Mouse (Mus musculus) heart, embryonic 12.5 days (tissue): Measurements from ENCODE around the gene Gm11034. TPM values are rescaled to one million over a fixed set of nuclear protein-coding genes. Genes with fewer than 3 reads are reported as not detected.

Source experiments
- ATAC-seq: fragments of 200-750 bp; cut with Nextera tagmentation; 2 replicates; pipeline ENCODE4 v1.8.0; 2017; ENCODE audit warnings: moderate TSS enrichment, moderate library complexity; ENCODE audit not compliant: insufficient number of reproducible peaks, low FRiP score
- H3K27ac ChIP-seq: fragments of 300-500 bp; sonication (generic); 2 replicates; pipeline ENCODE4 v1.5.1; 2016; ENCODE audit warnings: mild to moderate bottlenecking, moderate library complexity; ENCODE audit not compliant: poor library complexity, severe bottlenecking
- H3K27me3 ChIP-seq: fragments of 300-500 bp; sonication (generic); replicated peaks from 2 replicates; pipeline ENCODE4 v1.6.1; 2016; ENCODE audit warnings: mild to moderate bottlenecking, moderate library complexity
- H3K36me3 ChIP-seq: fragments of 300-500 bp; sonication (generic); 2 replicates; pipeline ENCODE4 v1.6.1; 2016; ENCODE audit warnings: mild to moderate bottlenecking, moderate library complexity
- H3K4me1 ChIP-seq: fragments of 300-500 bp; sonication (generic); replicated peaks from 2 replicates; pipeline ENCODE4 v1.6.1; 2016; ENCODE audit warnings: mild to moderate bottlenecking
- H3K4me2 ChIP-seq: fragments of 300-500 bp; sonication (generic); 2 replicates; pipeline ENCODE4 v1.6.1; 2016; ENCODE audit warnings: mild to moderate bottlenecking, moderate library complexity
- H3K4me3 ChIP-seq: fragments of 300-500 bp; sonication (generic); 2 replicates; pipeline ENCODE4 v1.5.1; 2016; ENCODE audit warnings: mild to moderate bottlenecking
- H3K9ac ChIP-seq: fragments of 300-500 bp; sonication (generic); 2 replicates; pipeline ENCODE4 v1.6.1; 2016; ENCODE audit warnings: mild to moderate bottlenecking, moderate library complexity
- H3K9me3 ChIP-seq: fragments of 300-500 bp; sonication (generic); replicated peaks from 2 replicates; pipeline ENCODE4 v1.6.1; 2016; ENCODE audit warnings: mild to moderate bottlenecking, moderate library complexity
- WGBS: fragments of 180-500 bp; shearing (Covaris S2); methylation state at CpG from one replicate; pipeline ENCODE4 v1.1.7; 2016; 5-methylcytosine and 5-hydroxymethylcytosine counted together
- polyA plus RNA-seq: library from polyadenylated mRNA; unstranded; fragments of >200 nt; fragmentation: Nextera tagmentation; extraction: Ambion mirVana; gene quantifications from 2 replicates; pipeline ENCODE4 v1.2.1, GENCODE M21; 2016

The Gm11034 gene
- polyA plus RNA-seq, 1 experiment from 2014 or later, result not detected

DNA sequence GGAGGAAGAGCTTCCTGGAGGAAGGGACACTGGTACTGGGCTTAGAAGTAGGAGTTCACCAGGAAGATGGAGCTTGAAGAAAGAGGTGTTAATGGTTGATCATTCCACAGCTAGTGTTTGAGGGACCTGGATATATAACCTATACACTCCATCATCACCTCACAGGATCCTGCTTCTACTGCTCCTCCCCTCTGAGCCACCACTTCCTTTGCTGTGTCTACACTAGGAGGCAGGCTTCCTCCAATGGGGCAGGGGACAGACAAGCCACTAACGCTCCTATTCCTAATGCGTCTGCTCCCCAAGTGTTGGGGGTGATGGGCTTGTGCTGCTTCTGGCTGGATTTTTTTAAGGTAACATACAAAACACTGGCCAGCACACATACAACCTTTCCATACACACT, 2.7 kb downstream of the Gm11034 start:
- Histone ChIP-seq H3K36me3 (no peaks in the 10 kb centered on the region), H3K4me1 (no peaks in the 10 kb centered on the region), H3K27ac (no peak overlapping the region), H3K4me3 (no peak overlapping the region), H3K9me3 (no peaks in the 10 kb centered on the region), H3K4me2 (no peak overlapping the region), H3K9ac (no peak overlapping the region), H3K27me3 (peaks cover 14% of the 10 kb centered on the region; the same call in 1 of the 2 replicates)
- ATAC-seq, result no peak
- WGBS, result 44% methylated on average over 2 of the region's 2 CpGs

DNA sequence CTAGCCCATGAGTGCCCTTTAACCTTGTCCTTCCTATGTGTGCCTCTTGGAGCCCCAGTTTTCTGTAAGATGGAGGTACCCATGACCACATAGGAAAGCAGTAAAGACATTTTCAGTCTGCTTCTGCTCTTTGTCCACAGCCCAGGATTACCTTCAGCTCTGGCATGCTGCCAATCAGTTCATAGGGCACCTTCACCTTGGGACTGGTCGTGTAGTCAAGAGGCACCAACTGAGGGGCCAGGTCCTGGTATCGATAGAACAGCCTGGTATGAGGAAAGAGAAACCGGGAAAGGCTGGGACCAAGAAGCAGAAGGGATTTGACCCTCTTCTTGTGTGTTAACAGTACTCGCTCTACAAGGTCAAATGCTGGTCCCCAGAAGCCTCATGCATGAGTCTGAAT, 3.2 kb downstream of the Gm11034 start:
- 71% methylated on average over 4 of the region's 4 CpGs for WGBS

DNA sequence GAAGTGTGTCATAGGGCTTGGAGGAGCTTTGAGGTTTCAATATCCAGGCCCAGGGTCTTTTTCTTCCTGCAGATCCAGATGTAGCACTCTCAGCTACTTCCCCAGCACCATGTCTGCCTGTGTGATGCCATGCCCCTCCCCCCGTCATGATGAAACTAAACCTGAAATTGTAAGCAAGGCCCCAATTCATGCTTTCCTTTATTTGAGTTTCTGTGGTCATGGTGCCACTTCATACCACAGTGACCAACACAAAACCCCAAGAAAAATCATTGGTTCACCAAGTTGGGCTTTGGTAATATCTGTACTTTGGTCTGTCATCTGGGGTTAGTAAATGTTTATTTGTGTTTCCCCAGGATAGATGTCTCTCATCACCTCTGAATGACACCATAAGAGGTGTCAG, 4.9 kb downstream of the Gm11034 start:
- H3K4me3 ChIP-seq, result no peak overlapping the region
- no peak overlapping the region for H3K4me2 ChIP-seq
- H3K9me3 ChIP-seq, result peaks cover 14% of the 10 kb centered on the region
- no peaks in the 10 kb centered on the region for H3K36me3 ChIP-seq
- no peak for ATAC-seq
- no peak overlapping the region for H3K9ac ChIP-seq
- H3K27me3 ChIP-seq, result peaks cover 5% of the 10 kb centered on the region; the same call in 1 of the 2 replicates
- 67% methylated on average over 1 of the region's 1 CpGs for WGBS
- no peaks in the 10 kb centered on the region for H3K4me1 ChIP-seq
- no peak overlapping the region for H3K27ac ChIP-seq

More for the DNA sequence above, 3.2 kb downstream of the Gm11034 start:
- H3K4me1 ChIP-seq, result no peaks in the 10 kb centered on the region
- H3K27ac ChIP-seq, result no peak overlapping the region
- ATAC-seq, result no peak
- H3K4me3 ChIP-seq, result no peak overlapping the region
- H3K27me3 ChIP-seq, result peaks cover 10% of the 10 kb centered on the region; the same call in 1 of the 2 replicates
- H3K9me3 ChIP-seq, result no peaks in the 10 kb centered on the region
- H3K36me3 ChIP-seq, result no peaks in the 10 kb centered on the region
- no peak overlapping the region for H3K4me2 ChIP-seq
- no peak overlapping the region for H3K9ac ChIP-seq

DNA sequence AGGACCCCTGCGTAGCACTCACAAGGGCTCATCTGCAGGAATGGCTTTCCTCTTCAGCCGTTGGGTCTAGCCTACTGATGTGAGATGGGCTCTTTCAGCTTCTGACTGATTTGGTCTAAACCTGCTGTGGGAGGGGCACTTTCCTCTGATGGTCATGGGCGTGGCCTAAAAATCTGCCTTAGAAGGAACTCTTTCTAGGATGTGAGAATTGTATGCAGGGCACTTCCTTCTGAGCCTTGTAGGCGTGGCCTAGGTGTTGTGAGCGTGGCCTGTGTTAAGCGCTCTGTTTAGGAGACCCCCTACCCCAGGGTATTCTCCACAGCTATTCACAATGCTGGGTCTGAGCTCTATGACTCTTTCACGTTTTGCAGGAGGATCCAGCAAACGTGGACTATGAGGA, 15.4 kb downstream of the Gm11034 start:
- no peak overlapping the region for H3K27ac ChIP-seq
- WGBS, result 46% methylated on average over 8 of the region's 8 CpGs
- no peak for ATAC-seq

DNA sequence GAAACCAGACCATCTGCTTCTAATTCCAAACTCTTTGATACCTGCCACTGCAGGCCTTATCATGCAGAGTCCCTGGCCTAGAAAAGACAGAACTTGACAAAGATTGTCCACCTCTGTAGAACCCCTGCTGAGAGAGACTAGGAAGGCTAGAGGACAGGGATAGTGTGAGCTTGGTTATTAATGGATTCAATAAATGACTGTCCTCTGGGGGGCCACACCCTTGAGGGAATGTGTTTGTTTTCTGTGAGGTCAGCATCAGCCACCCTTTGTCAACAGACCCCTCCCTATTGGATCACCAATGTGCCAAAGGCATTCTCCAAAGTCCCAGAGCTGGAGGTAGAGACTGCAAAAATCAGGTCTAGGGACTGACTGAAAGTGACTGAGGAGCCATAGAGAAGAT, 21.4 kb downstream of the Gm11034 start:
- Histone ChIP-seq H3K27me3 (no peaks in the 10 kb centered on the region), H3K9me3 (no peaks in the 10 kb centered on the region), H3K4me2 (no peak overlapping the region), H3K36me3 (no peaks in the 10 kb centered on the region), H3K9ac (no peak overlapping the region), H3K4me3 (no peak overlapping the region), H3K4me1 (no peaks in the 10 kb centered on the region), H3K27ac (no peak overlapping the region)
- no peak for ATAC-seq

More for the DNA sequence above, 15.4 kb downstream of the Gm11034 start:
- no peaks in the 10 kb centered on the region for H3K36me3 ChIP-seq
- H3K4me2 ChIP-seq, result no peak overlapping the region
- H3K9me3 ChIP-seq, result peaks cover 24% of the 10 kb centered on the region
- H3K9ac ChIP-seq, result no peak overlapping the region
- no peak overlapping the region for H3K4me3 ChIP-seq
- H3K27me3 ChIP-seq, result no peaks in the 10 kb centered on the region
- no peaks in the 10 kb centered on the region for H3K4me1 ChIP-seq

DNA sequence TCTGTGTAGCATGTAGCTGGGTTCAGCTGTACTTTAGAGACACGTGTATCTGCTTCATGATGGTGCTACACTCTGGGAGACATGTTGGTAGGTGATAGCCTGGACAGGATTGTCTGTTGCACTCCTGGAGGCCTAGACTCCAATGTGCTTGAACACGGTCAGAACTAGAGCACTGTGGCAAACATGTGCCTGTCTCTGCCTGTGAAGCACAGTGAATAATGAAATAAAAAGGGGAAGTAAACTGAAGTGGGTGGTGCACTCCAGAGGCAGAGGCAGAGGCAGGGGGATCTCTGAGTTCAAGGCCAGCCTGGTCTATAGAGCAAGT, 23.3 kb downstream of the Gm11034 start:
- H3K9me3 ChIP-seq, result no peaks in the 10 kb centered on the region
- H3K36me3 ChIP-seq, result no peaks in the 10 kb centered on the region
- no peak overlapping the region for H3K9ac ChIP-seq
- 77% methylated on average over 2 of the region's 2 CpGs for WGBS
- no peak for ATAC-seq
- H3K27me3 ChIP-seq, result no peaks in the 10 kb centered on the region
- no peak overlapping the region for H3K4me3 ChIP-seq
- H3K27ac ChIP-seq, result no peak overlapping the region
- no peaks in the 10 kb centered on the region for H3K4me1 ChIP-seq
- H3K4me2 ChIP-seq, result no peak overlapping the region

DNA sequence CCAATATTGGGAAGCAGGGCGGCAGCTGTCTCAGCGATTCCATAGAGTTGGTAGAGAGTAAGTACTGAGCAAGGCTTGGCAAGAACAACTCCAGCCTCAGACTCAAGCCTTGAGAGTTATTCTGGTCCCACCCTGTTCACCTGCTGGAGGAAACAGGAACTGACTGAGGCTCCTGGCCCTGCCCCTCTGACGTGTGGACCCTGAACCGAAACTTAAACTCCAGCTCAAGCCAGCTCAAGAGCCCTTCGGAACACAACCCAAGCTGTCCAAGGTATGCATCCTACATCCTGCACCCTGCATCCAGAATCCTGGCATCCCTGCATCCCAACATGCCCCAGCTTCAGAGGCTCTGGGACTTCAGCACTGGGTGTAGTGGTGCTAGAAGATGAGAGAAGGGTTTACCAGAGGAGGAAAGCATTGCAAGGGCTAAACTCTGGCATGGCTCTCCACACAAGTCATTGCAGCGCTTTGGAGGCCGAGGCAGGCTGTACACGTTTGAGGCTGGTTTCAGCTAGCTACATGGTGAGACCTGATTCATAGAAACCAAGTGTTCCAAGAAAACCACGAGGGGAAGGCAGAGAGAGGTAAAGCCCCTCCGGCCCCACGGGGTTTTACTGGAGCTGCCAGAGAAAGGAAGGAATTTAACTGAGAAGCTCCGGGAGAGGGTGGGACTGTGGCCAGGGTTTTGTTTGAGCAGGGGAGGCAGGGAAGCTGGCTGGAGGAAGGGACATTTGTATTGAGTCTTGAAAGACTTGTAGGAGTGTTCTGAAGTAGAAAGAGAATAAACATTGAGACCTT, 23.8 kb downstream of the Gm11034 start, which contains the start of gene Hsh2d:
Hsh2d (plus strand) TSS at position 222 of the 798 bp plus-strand sequence.
- H3K4me1 ChIP-seq, result no peaks in the 10 kb centered on the region
- H3K4me3 ChIP-seq, result no peak within 1 kb of the TSS
- H3K4me2 ChIP-seq, result no peak within 1 kb of the TSS
- no peaks in the 10 kb centered on the region for H3K27me3 ChIP-seq
- no peak within 1 kb of the TSS for H3K27ac ChIP-seq
- no peaks in the 10 kb centered on the region for H3K9me3 ChIP-seq
- no peak for ATAC-seq
- H3K36me3 ChIP-seq, result no peaks in the 10 kb centered on the region
- H3K9ac ChIP-seq, result no peak within 1 kb of the TSS
- 67% methylated on average over 12 of the region's 12 CpGs for WGBS

DNA sequence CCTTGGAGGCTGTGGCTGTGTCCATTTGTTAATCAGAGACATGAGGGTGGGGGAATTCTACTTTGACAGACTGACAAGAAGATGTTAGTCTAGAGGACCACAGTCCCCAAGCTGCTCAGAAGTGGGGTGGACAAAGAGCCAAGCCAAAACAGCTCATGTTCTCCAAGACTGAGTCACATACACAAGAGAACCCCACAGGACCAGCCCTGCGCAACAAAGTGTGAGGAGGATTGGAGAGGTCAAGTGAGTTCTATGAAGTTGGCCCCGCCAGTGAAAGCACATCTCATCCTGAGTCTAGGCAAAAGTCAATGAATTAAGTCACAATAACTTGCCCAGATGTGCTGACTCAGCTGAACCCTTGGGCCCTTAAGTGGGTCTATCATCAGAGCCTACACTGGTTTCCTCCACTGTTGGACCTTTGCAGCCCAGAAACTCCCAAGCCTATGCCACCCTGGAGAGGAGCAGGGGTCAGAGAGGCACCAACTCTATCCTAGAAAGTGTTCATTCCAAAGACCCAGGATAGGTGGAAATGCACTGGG, 25.6 kb downstream of the Gm11034 start:
- WGBS, result 80% methylated on average over 2 of the region's 2 CpGs
- no peak overlapping the region for H3K27ac ChIP-seq
- no peaks in the 10 kb centered on the region for H3K36me3 ChIP-seq
- ATAC-seq, result no peak
- H3K27me3 ChIP-seq, result no peaks in the 10 kb centered on the region
- H3K9ac ChIP-seq, result no peak overlapping the region
- no peak overlapping the region for H3K4me3 ChIP-seq
- H3K9me3 ChIP-seq, result no peaks in the 10 kb centered on the region
- no peaks in the 10 kb centered on the region for H3K4me1 ChIP-seq
- no peak overlapping the region for H3K4me2 ChIP-seq

DNA sequence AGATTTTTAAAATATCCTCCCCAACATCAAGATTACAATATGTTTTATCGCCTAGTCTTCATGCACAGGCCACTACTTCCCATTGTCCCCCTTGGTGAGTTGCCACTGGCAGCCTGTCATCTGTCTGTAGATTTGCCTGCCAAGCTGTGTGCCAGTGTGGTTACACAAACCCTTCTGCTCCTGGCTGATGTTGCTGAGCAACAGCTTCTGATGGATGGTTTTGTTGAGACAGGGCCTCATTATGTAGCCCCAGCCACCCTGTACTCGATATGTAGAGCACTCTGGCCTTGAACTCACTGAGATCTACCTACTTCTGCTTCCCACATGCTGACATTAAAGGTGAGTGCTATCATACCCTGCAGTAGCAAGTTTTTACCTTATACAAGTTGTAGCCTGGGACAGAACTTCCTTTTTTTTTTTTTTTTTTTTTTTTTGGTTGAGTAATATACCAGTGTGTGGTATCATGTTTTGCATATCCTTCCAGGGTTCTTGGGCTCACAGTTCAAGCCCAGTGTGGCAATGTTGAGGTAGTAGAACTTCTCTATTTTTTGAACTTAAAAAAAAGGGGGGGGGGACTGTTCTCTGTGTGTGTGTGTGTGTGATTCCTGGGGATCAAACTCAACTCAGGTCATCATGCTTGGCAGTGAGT, 29.8 kb downstream of the Gm11034 start:
- H3K9me3 ChIP-seq, result no peaks in the 10 kb centered on the region
- no peak overlapping the region for H3K4me3 ChIP-seq
- no peaks in the 10 kb centered on the region for H3K4me1 ChIP-seq
- no peak overlapping the region for H3K9ac ChIP-seq
- no peak overlapping the region for H3K4me2 ChIP-seq
- no peak for ATAC-seq
- H3K27ac ChIP-seq, result no peak overlapping the region
- H3K27me3 ChIP-seq, result no peaks in the 10 kb centered on the region
- WGBS, result 88% methylated on average over 2 of the region's 2 CpGs
- peaks cover 29% of the 10 kb centered on the region for H3K36me3 ChIP-seq

DNA sequence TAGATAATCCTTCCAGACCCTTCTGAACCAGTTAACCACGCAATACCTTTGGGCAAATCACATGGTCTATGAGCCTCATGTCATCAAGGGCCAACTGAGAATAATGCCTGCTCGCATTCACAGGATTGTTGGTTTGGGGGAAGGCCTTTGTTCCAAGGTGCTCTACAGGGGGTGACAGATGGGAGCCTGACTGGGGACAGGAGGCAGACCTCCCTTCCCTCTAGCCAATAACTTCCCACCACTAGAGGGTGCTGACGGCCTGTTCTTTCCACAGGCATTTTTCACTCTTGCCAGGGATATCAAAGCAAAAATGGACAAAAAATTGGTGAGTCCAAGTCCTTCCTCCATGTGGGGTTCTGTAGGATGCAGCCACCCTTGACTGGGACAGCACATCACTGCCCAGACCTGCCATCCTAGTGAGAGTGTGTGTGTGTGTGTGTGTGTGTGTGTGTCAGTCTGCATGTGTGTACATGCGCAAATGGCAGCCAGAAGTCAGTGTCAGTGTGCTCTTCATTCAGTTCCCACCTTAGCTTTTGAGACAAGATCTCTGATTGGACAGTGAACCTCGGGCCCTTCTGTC, 36.0 kb downstream of the Gm11034 start:
- no peaks in the 10 kb centered on the region for H3K4me1 ChIP-seq
- no peak overlapping the region for H3K27ac ChIP-seq
- H3K36me3 ChIP-seq, result peaks cover 91% of the 10 kb centered on the region
- H3K9me3 ChIP-seq, result no peaks in the 10 kb centered on the region
- H3K9ac ChIP-seq, result no peak overlapping the region
- 0 out of 2 replicates have a peak, but pooled peaks have one; percentile 23 for ATAC-seq
- H3K27me3 ChIP-seq, result no peaks in the 10 kb centered on the region
- H3K4me2 ChIP-seq, result no peak overlapping the region
- H3K4me3 ChIP-seq, result no peak overlapping the region
- 68% methylated on average over 5 of the region's 5 CpGs for WGBS

DNA sequence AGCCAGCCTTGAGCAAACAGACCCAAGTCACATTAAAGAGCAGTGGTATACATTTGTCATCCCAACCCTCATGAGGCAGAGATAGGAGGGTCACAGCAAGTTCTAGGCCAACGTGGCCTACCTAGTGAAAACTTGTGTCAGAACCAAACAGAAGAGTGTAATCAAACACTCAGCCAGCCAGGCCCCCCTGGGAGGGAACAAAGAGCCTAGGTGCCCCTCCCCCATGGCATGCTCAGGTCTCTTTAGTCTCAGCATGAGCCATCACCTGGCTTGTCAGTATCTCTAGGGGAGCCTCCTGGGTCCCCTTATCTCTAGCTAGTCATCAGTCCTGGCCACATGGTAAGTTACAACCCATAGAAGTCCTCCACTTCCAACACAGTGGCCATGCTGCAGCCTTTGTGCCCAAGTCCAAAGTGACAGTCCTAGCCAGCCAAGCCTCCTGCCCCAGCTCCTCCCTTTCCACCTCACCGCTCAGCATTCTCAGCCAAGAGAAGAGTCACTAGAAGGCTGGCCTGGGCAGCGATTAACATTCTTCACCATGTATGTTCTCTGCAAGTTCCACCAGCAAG, 43.7 kb downstream of the Gm11034 start:
- peaks cover 85% of the 10 kb centered on the region for H3K36me3 ChIP-seq
- 63% methylated on average over 3 of the region's 3 CpGs for WGBS
- no peak overlapping the region for H3K4me2 ChIP-seq
- no peak overlapping the region for H3K27ac ChIP-seq
- no peaks in the 10 kb centered on the region for H3K27me3 ChIP-seq
- H3K9ac ChIP-seq, result no peak overlapping the region
- no peaks in the 10 kb centered on the region for H3K4me1 ChIP-seq
- H3K4me3 ChIP-seq, result no peak overlapping the region
- ATAC-seq, result no peak
- H3K9me3 ChIP-seq, result no peaks in the 10 kb centered on the region
